Mouse (Mus musculus) right cerebral cortex, adult 2 months (tissue): Measurements from ENCODE around the gene Ptger1.

ENCODE experiments used
- DNase-seq, 2 experiments: peaks; one replicate each; pipeline ENCODE4 v3.0.0; 2021 to 2022; ENCODE audit warnings: low spot score in 2 of 2

The Ptger1 gene

GRCm38 (mm10) chr8:83695351-83696106, 29.1 kb downstream of the Ptger1 start:
- DNase-seq, result no peak

GRCm38 (mm10) chr8:83697374-83698220, 31.1 kb downstream of the Ptger1 start:
- no peak for DNase-seq

GRCm38 (mm10) chr8:83698291-83698660, 31.8 kb downstream of the Ptger1 start:
- peak; percentile 44 to 53 for DNase-seq

- peak; percentile 47 for DNase-seq
Observed at GRCm38 (mm10) chr8:83698661-83699453, 32.4 kb downstream of the Ptger1 start, which contains the start of gene Pkn1. Gene Pkn1 (minus strand): TSS chr8:83699179.

- no peak for DNase-seq
Observed at GRCm38 (mm10) chr8:83699566-83699965, 33.1 kb downstream of the Ptger1 start.

GRCm38 (mm10) chr8:83700423-83701085, 34.1 kb downstream of the Ptger1 start:
- no peak for DNase-seq

- no peak for DNase-seq
Observed at GRCm38 (mm10) chr8:83703426-83703825, 36.9 kb downstream of the Ptger1 start.

GRCm38 (mm10) chr8:83706411-83706810, 39.9 kb downstream of the Ptger1 start:
- no peak for DNase-seq

GRCm38 (mm10) chr8:83707554-83707953, 41.1 kb downstream of the Ptger1 start:
- DNase-seq, result peak; percentile 58 to 78

- DNase-seq, result no peak
Observed at GRCm38 (mm10) chr8:83714676-83715030, 48.2 kb downstream of the Ptger1 start.

GRCm38 (mm10) chr8:83715031-83715690, 48.7 kb downstream of the Ptger1 start, which contains the start of gene Ddx39:
Gene Ddx39 (plus strand): TSS chr8:83715177.
- DNase-seq, result peak; percentile 96 to 98

- DNase-seq, result peak in 1 of 2 experiments; percentile 34
Observed at GRCm38 (mm10) chr8:83715771-83716170, 49.3 kb downstream of the Ptger1 start.

- no peak for DNase-seq
Observed at GRCm38 (mm10) chr8:83716563-83716962, 50.1 kb downstream of the Ptger1 start.

GRCm38 (mm10) chr8:83719048-83719447, 52.6 kb downstream of the Ptger1 start:
- no peak for DNase-seq

- DNase-seq, result no peak
Observed at GRCm38 (mm10) chr8:83719693-83720092, 53.2 kb downstream of the Ptger1 start.

- no peak for DNase-seq
Observed at GRCm38 (mm10) chr8:83721405-83722025, 55.0 kb downstream of the Ptger1 start.
